Mouse (Mus musculus) subcutaneous adipose tissue, adult 2 months (tissue): Measurements from ENCODE around the gene Il20ra. TPM values are rescaled to one million over a fixed set of nuclear protein-coding genes. Genes with fewer than 3 reads are reported as not detected.

ENCODE experiments used
- polyA plus RNA-seq: library from polyadenylated mRNA; depleted of rRNA; stranded (reverse); fragments of >200 nt; gene quantifications from 2 replicates; pipeline ENCODE4 v1.2.3, GENCODE M21; 2012; ENCODE audit warnings: low replicate concordance; rRNA removed

Gene Il20ra
- polyA plus RNA-seq = 0.14 TPM in 1 of 2 replicates, not detected in the other

GRCm38 (mm10) chr10:19712421-19712836 is at the start of gene Il20ra:
TSS of gene Il20ra (plus strand) at chr10:19712570.

Other genes with a start within 250 kb of the Il20ra start
- gene Ifngr1, start 120.6 kb upstream of the Il20ra start, polyA plus RNA-seq = 47.4 and 83.9 TPM in 2 replicates
- gene Il22ra2, start 90.6 kb upstream of the Il20ra start, polyA plus RNA-seq = 0.09 TPM in 1 of 2 replicates, not detected in the other
- gene Slc35d3, start 138.9 kb downstream of the Il20ra start, polyA plus RNA-seq = 0.05 TPM in 1 of 2 replicates, not detected in the other
- gene Pex7, start 195.1 kb downstream of the Il20ra start, polyA plus RNA-seq = 28.8 and 35.7 TPM in 2 replicates
- gene Map3k5, start 221.9 kb downstream of the Il20ra start, polyA plus RNA-seq = 5.2 and 7.7 TPM in 2 replicates